Mouse (Mus musculus): ENCODE data around the gene Ahsg.

Gene Ahsg

GRCm38 (mm10) chr16:22888835-22889234 is 2.2 kb upstream of the Ahsg start:
- DNase-seq, result no peak

GRCm38 (mm10) chr16:22889716-22890115 is 1.4 kb upstream of the Ahsg start:
- DNase-seq, result peak in 1 of 2 experiments; percentile 8

GRCm38 (mm10) chr16:22891733-22892154 is 667 bp downstream of the Ahsg start:
- DNase-seq, result no peak

- peak in 1 of 2 experiments; percentile 10 for DNase-seq
Observed at GRCm38 (mm10) chr16:22894095-22894494, 3.0 kb downstream of the Ahsg start.

GRCm38 (mm10) chr16:22896618-22897017 is 5.5 kb downstream of the Ahsg start:
- no peak for DNase-seq

GRCm38 (mm10) chr16:22899346-22899745 is 8.3 kb downstream of the Ahsg start:
- no peak for DNase-seq

- no peak for DNase-seq
Observed at GRCm38 (mm10) chr16:22899866-22900570, 8.9 kb downstream of the Ahsg start.

- DNase-seq, result no peak
Observed at GRCm38 (mm10) chr16:22901326-22901725, 10.2 kb downstream of the Ahsg start.

GRCm38 (mm10) chr16:22909290-22909689 is 18.2 kb downstream of the Ahsg start:
- DNase-seq, result no peak

- no peak for DNase-seq
Observed at GRCm38 (mm10) chr16:22911986-22912385, 20.9 kb downstream of the Ahsg start.

GRCm38 (mm10) chr16:22912886-22913285 is 21.8 kb downstream of the Ahsg start:
- DNase-seq, result no peak

- no peak for DNase-seq
Observed at GRCm38 (mm10) chr16:22914276-22914675, 23.2 kb downstream of the Ahsg start.

GRCm38 (mm10) chr16:22918034-22918433 is 27.0 kb downstream of the Ahsg start, which contains the start of gene Fetub:
Fetub (plus strand) TSS chr16:22918334.
- no peak for DNase-seq

GRCm38 (mm10) chr16:22918664-22919312 is 27.7 kb downstream of the Ahsg start:
- DNase-seq, result peak in 1 of 2 experiments; percentile 1

- DNase-seq, result peak; percentile 2 to 61
Observed at GRCm38 (mm10) chr16:22919971-22920854, 29.1 kb downstream of the Ahsg start.

- DNase-seq, result no peak
Observed at GRCm38 (mm10) chr16:22921761-22922160, 30.7 kb downstream of the Ahsg start.

GRCm38 (mm10) chr16:22922433-22922832 is 31.4 kb downstream of the Ahsg start:
- DNase-seq, result no peak

- no peak for DNase-seq
Observed at GRCm38 (mm10) chr16:22929575-22929974, 38.5 kb downstream of the Ahsg start.

- DNase-seq, result no peak
Observed at GRCm38 (mm10) chr16:22931431-22932200, 40.5 kb downstream of the Ahsg start.

- peak in 1 of 2 experiments; percentile 44 for DNase-seq
Observed at GRCm38 (mm10) chr16:22937631-22938030, 46.6 kb downstream of the Ahsg start.

GRCm38 (mm10) chr16:22938541-22938940 is 47.5 kb downstream of the Ahsg start:
- no peak for DNase-seq

GRCm38 (mm10) chr16:22939120-22939695 is 48.1 kb downstream of the Ahsg start:
- DNase-seq, result no peak

Data from kidney, postnatal 25 days (tissue).